ENCODE assay signal across 17 mouse cellular contexts in the genomic region with DNA sequence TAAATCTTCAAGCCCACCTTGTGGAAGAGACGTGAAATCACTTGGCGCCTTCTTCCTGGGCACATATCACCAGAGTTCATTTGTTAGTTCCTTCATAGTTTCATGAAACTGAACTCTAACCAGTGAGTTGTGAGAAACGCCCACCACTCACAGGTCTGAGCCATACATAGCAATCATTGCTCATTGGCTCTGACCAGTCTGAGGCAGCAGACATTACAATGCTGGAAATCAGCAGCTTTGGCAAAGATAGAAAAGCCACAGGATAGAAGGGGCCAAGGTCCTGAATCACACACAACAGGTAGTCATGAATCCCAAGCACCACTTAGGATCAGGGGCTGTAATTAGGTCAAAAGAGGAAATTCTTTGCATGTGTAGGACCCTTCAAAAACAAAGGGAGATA.
"Had no signal": no experiment of that assay in that cellular context is flagged by ENCODE, and none has a peak within 500 bp of the region (broad histone marks: within the 10 kb centered on the region; RNA-seq: fewer than 3 reads in every experiment).

No protein-coding gene starts in this region.

- DNase-seq: lung, adult 2 months; lung, postnatal 14 days; lung, postnatal 36 days; right cerebral cortex, postnatal 14 days; thymus, adult 2 months; thymus, postnatal 25 days; thymus, postnatal 4 days had no signal

- H3K36me3 ChIP-seq: lung, embryonic 15.5 days; midbrain, embryonic 13.5 days; midbrain, embryonic 15.5 days; neural tube, embryonic 12.5 days; stomach, embryonic 15.5 days had no signal

- H3K9ac ChIP-seq: lung, embryonic 15.5 days; midbrain, embryonic 13.5 days; midbrain, embryonic 15.5 days; neural tube, embryonic 12.5 days; stomach, embryonic 15.5 days had no signal

- H3K4me3 ChIP-seq: lung, embryonic 15.5 days; megakaryocyte, embryonic 14.5 days; midbrain, embryonic 13.5 days; midbrain, embryonic 15.5 days; neural tube, embryonic 12.5 days; stomach, embryonic 15.5 days had no signal

- ATAC-seq: lung, postnatal 0 days; midbrain, embryonic 13.5 days; midbrain, embryonic 15.5 days had no signal

- H3K9me3 ChIP-seq: lung, embryonic 15.5 days; megakaryocyte, embryonic 14.5 days; midbrain, embryonic 13.5 days; midbrain, embryonic 15.5 days; neural tube, embryonic 12.5 days; stomach, embryonic 15.5 days had no signal

- H3K27ac ChIP-seq: lung, embryonic 15.5 days; macrophage; midbrain, embryonic 13.5 days; midbrain, embryonic 15.5 days; neural tube, embryonic 12.5 days; stomach, embryonic 15.5 days; stomach, postnatal 0 days had no signal

- H3K4me2 ChIP-seq: lung, embryonic 15.5 days; midbrain, embryonic 11.5 days; midbrain, embryonic 13.5 days; midbrain, embryonic 15.5 days; neural tube, embryonic 12.5 days; stomach, embryonic 15.5 days had no signal

- H3K27me3 ChIP-seq: lung, embryonic 15.5 days; megakaryocyte, embryonic 14.5 days; midbrain, embryonic 13.5 days; midbrain, embryonic 15.5 days; neural tube, embryonic 12.5 days; stomach, embryonic 15.5 days had no signal

- H3K4me1 ChIP-seq: lung, embryonic 15.5 days; megakaryocyte, embryonic 14.5 days; midbrain, embryonic 13.5 days; midbrain, embryonic 15.5 days; neural tube, embryonic 12.5 days; stomach, embryonic 15.5 days had no signal
